Mouse (Mus musculus): ENCODE data around the gene Naa35. TPM values are rescaled to one million over a fixed set of nuclear protein-coding genes. Genes with fewer than 3 reads are reported as not detected.

The Naa35 gene
- polyA plus RNA-seq, 1 experiment from 2014 or later: 16.4 TPM

GRCm38 (mm10) chr13:59637800-59638199 is 52.7 kb downstream of the Naa35 start:
- Histone ChIP-seq H3K4me3 (ENCODE audit: inconsistent target) (no peak overlapping the region), H3K36me3 (ENCODE audit: inconsistent target) (peaks cover 22% of the 10 kb centered on the region; the same call in 1 of the 2 replicates), H3K79me2 (ENCODE audit: inconsistent target) (no peaks in the 10 kb centered on the region), H3K27ac (no peak overlapping the region)
- WGBS (ENCODE audit: missing documents): 96% methylated on average over 7 of the region's 7 CpGs

- H3K4me3 ChIP-seq (ENCODE audit: inconsistent target): no peak overlapping the region
- H3K79me2 ChIP-seq (ENCODE audit: inconsistent target): no peaks in the 10 kb centered on the region
- H3K36me3 ChIP-seq (ENCODE audit: inconsistent target): peaks cover 10% of the 10 kb centered on the region; the same call in 1 of the 2 replicates
- WGBS (ENCODE audit: missing documents): 94% methylated on average over 16 of the region's 16 CpGs
- no peak overlapping the region for H3K27ac ChIP-seq
Observed at GRCm38 (mm10) chr13:59639368-59640177, 54.5 kb downstream of the Naa35 start.

GRCm38 (mm10) chr13:59640178-59640440 is 55.0 kb downstream of the Naa35 start:
- Histone ChIP-seq H3K27ac (no peak overlapping the region), H3K4me3 (ENCODE audit: inconsistent target) (no peak overlapping the region), H3K79me2 (ENCODE audit: inconsistent target) (no peaks in the 10 kb centered on the region), H3K36me3 (ENCODE audit: inconsistent target) (peaks cover 9% of the 10 kb centered on the region; the same call in 1 of the 2 replicates)
- 94% methylated on average over 6 of the region's 6 CpGs for WGBS (ENCODE audit: missing documents)

- Histone ChIP-seq H3K79me2 (ENCODE audit: inconsistent target) (no peaks in the 10 kb centered on the region), H3K36me3 (ENCODE audit: inconsistent target) (no peaks in the 10 kb centered on the region), H3K4me3 (ENCODE audit: inconsistent target) (no peak overlapping the region), H3K27ac (no peak overlapping the region)
- 86% methylated on average over 2 of the region's 2 CpGs for WGBS (ENCODE audit: missing documents)
Observed at GRCm38 (mm10) chr13:59642818-59643217, 57.8 kb downstream of the Naa35 start.

GRCm38 (mm10) chr13:59645491-59645890 is 60.4 kb downstream of the Naa35 start:
- 94% methylated on average over 3 of the region's 3 CpGs for WGBS (ENCODE audit: missing documents)
- Histone ChIP-seq H3K36me3 (ENCODE audit: inconsistent target) (no peaks in the 10 kb centered on the region), H3K79me2 (ENCODE audit: inconsistent target) (no peaks in the 10 kb centered on the region), H3K27ac (no peak overlapping the region), H3K4me3 (ENCODE audit: inconsistent target) (no peak overlapping the region)

- Histone ChIP-seq H3K27ac (no peak overlapping the region), H3K36me3 (ENCODE audit: inconsistent target) (no peaks in the 10 kb centered on the region), H3K4me3 (ENCODE audit: inconsistent target) (no peak overlapping the region), H3K79me2 (ENCODE audit: inconsistent target) (no peaks in the 10 kb centered on the region)
- 94% methylated on average over 11 of the region's 11 CpGs for WGBS (ENCODE audit: missing documents)
Observed at GRCm38 (mm10) chr13:59646674-59647244, 61.7 kb downstream of the Naa35 start.

GRCm38 (mm10) chr13:59647484-59647883 is 62.4 kb downstream of the Naa35 start:
- no peak overlapping the region for H3K4me3 ChIP-seq (ENCODE audit: inconsistent target)
- 86% methylated on average over 6 of the region's 6 CpGs for WGBS (ENCODE audit: missing documents)
- H3K36me3 ChIP-seq (ENCODE audit: inconsistent target): no peaks in the 10 kb centered on the region
- no peak overlapping the region for H3K27ac ChIP-seq
- H3K79me2 ChIP-seq (ENCODE audit: inconsistent target): no peaks in the 10 kb centered on the region

GRCm38 (mm10) chr13:59648598-59648997 is 63.5 kb downstream of the Naa35 start:
- 87% methylated on average over 6 of the region's 6 CpGs for WGBS (ENCODE audit: missing documents)
- H3K79me2 ChIP-seq (ENCODE audit: inconsistent target): no peaks in the 10 kb centered on the region
- H3K27ac ChIP-seq: no peak overlapping the region
- H3K36me3 ChIP-seq (ENCODE audit: inconsistent target): no peaks in the 10 kb centered on the region
- no peak overlapping the region for H3K4me3 ChIP-seq (ENCODE audit: inconsistent target)

GRCm38 (mm10) chr13:59649781-59650180 is 64.7 kb downstream of the Naa35 start:
- Histone ChIP-seq H3K36me3 (ENCODE audit: inconsistent target) (no peaks in the 10 kb centered on the region), H3K79me2 (ENCODE audit: inconsistent target) (no peaks in the 10 kb centered on the region), H3K27ac (no peak overlapping the region), H3K4me3 (ENCODE audit: inconsistent target) (no peak overlapping the region)
- 81% methylated on average over 5 of the region's 5 CpGs for WGBS (ENCODE audit: missing documents)

GRCm38 (mm10) chr13:59652651-59653050 is 67.6 kb downstream of the Naa35 start:
- 92% methylated on average over 5 of the region's 5 CpGs for WGBS (ENCODE audit: missing documents)
- Histone ChIP-seq H3K36me3 (ENCODE audit: inconsistent target) (no peaks in the 10 kb centered on the region), H3K27ac (no peak overlapping the region), H3K79me2 (ENCODE audit: inconsistent target) (no peaks in the 10 kb centered on the region), H3K4me3 (ENCODE audit: inconsistent target) (no peak overlapping the region)

- Histone ChIP-seq H3K4me3 (ENCODE audit: inconsistent target) (no peak overlapping the region), H3K79me2 (ENCODE audit: inconsistent target) (no peaks in the 10 kb centered on the region), H3K36me3 (ENCODE audit: inconsistent target) (no peaks in the 10 kb centered on the region), H3K27ac (no peak overlapping the region)
- 98% methylated on average over 3 of the region's 3 CpGs for WGBS (ENCODE audit: missing documents)
Observed at GRCm38 (mm10) chr13:59653136-59653535, 68.1 kb downstream of the Naa35 start.

GRCm38 (mm10) chr13:59654465-59654864 is 69.4 kb downstream of the Naa35 start:
- H3K27ac ChIP-seq: no peak overlapping the region
- WGBS (ENCODE audit: missing documents): 95% methylated on average over 5 of the region's 5 CpGs
- no peaks in the 10 kb centered on the region for H3K79me2 ChIP-seq (ENCODE audit: inconsistent target)
- no peak overlapping the region for H3K4me3 ChIP-seq (ENCODE audit: inconsistent target)
- H3K36me3 ChIP-seq (ENCODE audit: inconsistent target): no peaks in the 10 kb centered on the region

- H3K4me3 ChIP-seq (ENCODE audit: inconsistent target): no peak overlapping the region
- no peaks in the 10 kb centered on the region for H3K79me2 ChIP-seq (ENCODE audit: inconsistent target)
- 85% methylated on average over 15 of the region's 15 CpGs for WGBS (ENCODE audit: missing documents)
- H3K36me3 ChIP-seq (ENCODE audit: inconsistent target): no peaks in the 10 kb centered on the region
- H3K27ac ChIP-seq: no peak overlapping the region
Observed at GRCm38 (mm10) chr13:59655718-59656315, 70.8 kb downstream of the Naa35 start.

- Histone ChIP-seq H3K36me3 (ENCODE audit: inconsistent target) (no peaks in the 10 kb centered on the region), H3K4me3 (ENCODE audit: inconsistent target) (no peak overlapping the region)
- WGBS (ENCODE audit: missing documents): 12% methylated on average over 10 of the region's 10 CpGs
Observed at GRCm38 (mm10) chr13:59656316-59656832, 71.3 kb downstream of the Naa35 start.

GRCm38 (mm10) chr13:59656975-59657388 is 71.9 kb downstream of the Naa35 start:
- 64% methylated on average over 4 of the region's 4 CpGs for WGBS (ENCODE audit: missing documents)
- Histone ChIP-seq H3K4me3 (ENCODE audit: inconsistent target) (no peak overlapping the region), H3K36me3 (ENCODE audit: inconsistent target) (no peaks in the 10 kb centered on the region), H3K27ac (no peak overlapping the region), H3K79me2 (ENCODE audit: inconsistent target) (no peaks in the 10 kb centered on the region)

More at GRCm38 (mm10) chr13:59656316-59656832, 71.3 kb downstream of the Naa35 start:
- no peak overlapping the region for H3K27ac ChIP-seq
- no peaks in the 10 kb centered on the region for H3K79me2 ChIP-seq (ENCODE audit: inconsistent target)
